8 mouse cellular contexts compared by ENCODE assay signal in the genomic region with DNA sequence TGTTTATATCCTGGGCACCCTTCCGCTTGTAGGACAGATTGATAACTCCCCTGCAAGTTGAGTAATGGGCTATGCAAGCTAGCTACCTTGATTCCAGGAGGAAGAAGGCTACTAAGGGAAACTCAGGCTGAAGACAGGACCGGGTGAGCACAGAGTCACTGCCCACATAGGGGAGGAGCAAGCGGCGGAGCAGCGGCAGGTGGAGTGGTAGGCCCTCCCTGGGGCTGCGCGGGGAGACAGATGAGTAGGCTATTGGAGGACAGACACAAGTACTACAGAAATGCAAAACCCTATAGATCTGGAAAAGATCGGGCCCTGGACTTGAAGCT. TPM values are rescaled to one million over a fixed set of nuclear protein-coding genes. Genes with fewer than 3 reads are reported as not detected.
DNase-seq lines count a peak whose midpoint lies in the region; ATAC-seq and TF ChIP-seq lines count a peak whose summit lies in the region.

No protein-coding gene starts in this region.

- peak overlapping the region; percentile 45 for H3K4me2 ChIP-seq in forebrain, embryonic 16.5 days (ENCODE audit: low read length)
- peak overlapping the region; percentile 83 for H3K4me2 ChIP-seq in kidney, postnatal 0 days (ENCODE audit: low read length)

- H3K4me3 ChIP-seq in forebrain, embryonic 16.5 days (replicated peaks; ENCODE audit: low read length): peak overlapping the region; percentile 24
- peak overlapping the region; percentile 40 for H3K4me3 ChIP-seq in kidney, postnatal 0 days (replicated peaks; ENCODE audit: low read depth, low read length)

- WGBS in forebrain, embryonic 16.5 days: 6% methylated on average over 8 of the region's 8 CpGs
- WGBS in kidney, postnatal 0 days: 3% methylated on average over 8 of the region's 8 CpGs

- no peak for TF ChIP-seq CTCF in kidney, postnatal 0 days (IDR thresholded peaks at IDR 0.05; ENCODE audit: low read depth)

- no peaks in the 10 kb centered on the region for H3K4me1 ChIP-seq in forebrain, embryonic 16.5 days (replicated peaks; ENCODE audit: control insufficient read depth, insufficient read depth, low read length)
- no peaks in the 10 kb centered on the region for H3K4me1 ChIP-seq in kidney, postnatal 0 days (replicated peaks; ENCODE audit: insufficient read depth, low read length)

- no peaks in the 10 kb centered on the region for H3K9me3 ChIP-seq in forebrain, embryonic 16.5 days (ENCODE audit: control insufficient read depth, low read length)
- H3K9me3 ChIP-seq in kidney, postnatal 0 days (replicated peaks; ENCODE audit: low read length): no peaks in the 10 kb centered on the region

- no peaks in the 10 kb centered on the region for H3K27me3 ChIP-seq in forebrain, embryonic 16.5 days (replicated peaks; ENCODE audit: control insufficient read depth, insufficient read depth, low read length)
- H3K27me3 ChIP-seq in kidney, postnatal 0 days (ENCODE audit: insufficient read depth, low read length): no peaks in the 10 kb centered on the region

- H3K9ac ChIP-seq in forebrain, embryonic 16.5 days (replicated peaks; ENCODE audit: low read depth, low read length): no peak overlapping the region
- peak overlapping the region; percentile 52 for H3K9ac ChIP-seq in kidney, postnatal 0 days (ENCODE audit: low read depth, low read length)

- 0 out of 2 replicates have a peak, but pooled peaks have one; percentile 18 for ATAC-seq in forebrain, embryonic 16.5 days
- peak; percentile 78 for ATAC-seq in kidney, postnatal 0 days (replicated peaks; ENCODE audit: low FRiP score, low read depth)

- H3K36me3 ChIP-seq in forebrain, embryonic 16.5 days (ENCODE audit: control insufficient read depth, insufficient read depth): no peaks in the 10 kb centered on the region
- H3K36me3 ChIP-seq in kidney, postnatal 0 days (ENCODE audit: insufficient read depth, low read length): no peaks in the 10 kb centered on the region

- DNase-seq in cerebellum, postnatal 14 days: peak; percentile 8 to 30
- no peak for DNase-seq in cerebellum, adult 11-12 months
- DNase-seq in WW6 (ENCODE audit: low read depth, low spot score): peak; percentile 38
- DNase-seq in kidney, postnatal 0 days (ENCODE audit: low spot score): peak; percentile 49
- DNase-seq in lung, postnatal 25 days (ENCODE audit: low spot score): peak; percentile 8
- DNase-seq in spleen, postnatal 4 days (ENCODE audit: low spot score in 2 of 2): peak; percentile 25 to 61
- DNase-seq in layer of hippocampus, postnatal 14 days (ENCODE audit: low spot score in 2 of 2): no peak

- no peak overlapping the region for H3K27ac ChIP-seq in forebrain, embryonic 16.5 days (ENCODE audit: low read length)
- peak overlapping the region; percentile 47; the same call in 1 of the 2 replicates for H3K27ac ChIP-seq in kidney, postnatal 0 days

RNA-seq across cellular contexts. Expression of gene Zfp950, which starts 10.7 kb away (rescaled TPM):
- 48.3 and 54.7 TPM in 2 replicates for polyA plus RNA-seq in forebrain, embryonic 16.5 days (2015; fragmentation: Nextera tagmentation; extraction: Ambion mirVana)
- 27.3 and 32.8 TPM in 2 replicates for polyA plus RNA-seq in kidney, postnatal 0 days (2015; fragmentation: Nextera tagmentation; extraction: Ambion mirVana)
- 10 to 100 TPM; 33.9 to 44.0 TPM for total RNA-seq in layer of hippocampus, postnatal 14 days (2021)

RNA-seq across cellular contexts. Expression of gene Gm7102, which starts 24.8 kb away (rescaled TPM):
- not detected in 2 replicates for polyA plus RNA-seq in forebrain, embryonic 16.5 days (2015; fragmentation: Nextera tagmentation; extraction: Ambion mirVana)
- 0.13 and 0.15 TPM in 2 replicates for polyA plus RNA-seq in kidney, postnatal 0 days (2015; fragmentation: Nextera tagmentation; extraction: Ambion mirVana)
- total RNA-seq in layer of hippocampus, postnatal 14 days (2021): under 1 TPM in 1 of 2 experiments, not detected in 1; 0.25 TPM

RNA-seq across cellular contexts. Expression of gene Gm6020, which starts 32.4 kb away (rescaled TPM):
- polyA plus RNA-seq in forebrain, embryonic 16.5 days (2015; fragmentation: Nextera tagmentation; extraction: Ambion mirVana): not detected in 2 replicates
- not detected in 2 replicates for polyA plus RNA-seq in kidney, postnatal 0 days (2015; fragmentation: Nextera tagmentation; extraction: Ambion mirVana)
- total RNA-seq in layer of hippocampus, postnatal 14 days (2021): not detected

Comparison
In these comparisons a context has a peak if more than half of its experiments do, and no peak if none do; other contexts are left out.
1. DNase-seq: peak in cerebellum, postnatal 14 days (2 of 2), WW6 (single experiment), kidney, postnatal 0 days (single experiment), lung, postnatal 25 days (single experiment) and spleen, postnatal 4 days (2 of 2); none in cerebellum, adult 11-12 months (single experiment) and layer of hippocampus, postnatal 14 days (0 of 2).